Mouse (Mus musculus) embryonic stem cell, embryonic (primary cell): ENCODE measurements at regions not wholly inside any gene's neighbourhood (a gene's known extent, or its start where the extent isn't known, plus 50 kb on each side); places are given as distances from the start of the nearest gene placed in this dataset.

ENCODE experiments used
- CTCF ChIA-PET, 4 experiments: fragments of 300-600 bp in 2 of 4; fragments of 350-600 bp in 2 of 4; sonication (Branson Sonifier 250); formaldehyde crosslinking; loops; one replicate each; lab custom pipeline; 2022; ENCODE audit warnings: inconsistent platforms in 2 of 4; lab: Charles Lee
- POLR2A ChIA-PET, 4 experiments: fragments of 300-600 bp in 2 of 4; fragments of 350-600 bp in 2 of 4; sonication (Branson Sonifier 250); formaldehyde crosslinking; loops; one replicate each; lab custom pipeline; 2022; ENCODE audit warnings: antibody characterized with exemption in 4 of 4, inconsistent platforms in 1 of 4; lab: Charles Lee

DNA sequence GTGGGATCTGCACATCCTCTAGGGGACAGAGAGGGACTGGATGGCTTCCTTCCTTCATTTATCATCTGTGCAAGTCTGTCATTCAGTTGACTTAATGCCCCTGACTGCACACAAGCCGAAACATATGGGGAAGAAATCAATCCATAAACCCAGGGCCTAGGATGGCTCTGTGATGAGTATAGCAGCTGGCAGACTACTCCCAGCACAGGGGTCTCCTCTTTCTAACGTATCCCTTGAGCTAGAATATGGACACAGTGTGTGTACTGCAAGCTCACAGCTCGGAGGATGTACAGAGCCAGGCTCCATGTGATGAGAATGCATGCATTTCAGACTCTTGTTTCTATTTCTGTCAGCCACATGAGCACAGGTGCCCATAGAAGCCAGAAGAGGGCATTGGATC, 180.3 kb downstream of the Parn start:
- POLR2A ChIA-PET: interaction anchor here in 1 of 4 experiments (0.6 kb wide), 1 partner anchor 834 kb away, joined by 3 read pairs; no protein-coding TSS in a partner anchor
- CTCF ChIA-PET: no interaction called here

DNA sequence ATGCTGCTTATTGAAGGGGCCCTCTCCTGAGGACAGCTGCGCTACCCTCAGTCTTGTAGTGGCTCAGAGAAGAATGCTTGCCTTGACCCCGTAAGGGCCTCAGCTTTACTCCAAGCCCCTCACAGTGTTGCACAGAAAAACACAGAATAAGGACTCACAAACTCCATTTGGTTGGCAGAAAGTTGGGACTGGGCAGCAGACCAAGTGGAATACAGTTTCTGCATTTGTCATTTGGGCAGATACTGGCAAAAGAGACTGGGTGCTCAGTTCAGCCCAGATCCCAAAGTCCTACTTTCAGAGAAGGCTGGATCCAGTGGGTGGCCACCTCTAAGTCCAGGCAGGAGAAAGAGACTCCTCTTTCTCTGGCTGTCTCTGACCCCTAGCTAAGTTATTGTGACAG, 181.4 kb downstream of the Parn start:
- POLR2A ChIA-PET: no interaction called here
- CTCF ChIA-PET: no interaction called here

- CTCF ChIA-PET: interaction anchor here in 1 of 4 experiments (1.1 kb wide), 1 partner anchor 160 kb away, joined by 3 read pairs; no protein-coding TSS in a partner anchor
- POLR2A ChIA-PET: interaction anchor here in 1 of 4 experiments (1.3 kb wide), 1 partner anchor 9 kb away, joined by 3 read pairs; no protein-coding TSS in a partner anchor
Measured at GRCm38 (mm10) chr16:13480221-13480620, 187.7 kb downstream of the Parn start.

DNA sequence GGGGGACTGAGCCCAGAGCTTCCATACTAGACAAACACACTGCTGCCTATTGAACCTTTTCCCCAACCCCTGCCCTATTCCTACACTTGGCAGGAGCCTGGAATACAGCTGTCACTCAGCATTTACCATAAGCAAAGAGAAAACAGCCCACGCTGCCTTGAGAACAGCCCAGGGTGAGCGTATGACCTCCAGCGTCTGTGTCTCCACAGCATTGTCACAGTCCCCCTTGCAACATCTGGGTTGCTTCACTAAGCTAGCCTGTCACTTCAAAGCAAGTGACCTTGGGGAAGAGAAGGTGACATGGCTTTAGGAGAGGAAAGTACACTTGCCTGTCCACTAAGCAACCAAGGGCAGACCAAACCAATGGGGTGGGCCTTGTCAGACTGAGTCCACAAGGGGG, 191.3 kb downstream of the Parn start:
- CTCF ChIA-PET: no interaction called here
- POLR2A ChIA-PET: interaction anchor here in 1 of 4 experiments (0.8 to 0.9 kb wide), 2 partner anchors 9 to 12 kb away, joined by 3 read pairs; no protein-coding TSS in a partner anchor

GRCm38 (mm10) chr16:13474956-13475355, 193.0 kb downstream of the Parn start:
- POLR2A ChIA-PET: interaction anchor here in 2 of 4 experiments (0.5 to 1.2 kb wide), 2 partner anchors 27 to 356 kb away, joined by 5 to 6 read pairs; no protein-coding TSS in a partner anchor
- CTCF ChIA-PET: no interaction called here

DNA sequence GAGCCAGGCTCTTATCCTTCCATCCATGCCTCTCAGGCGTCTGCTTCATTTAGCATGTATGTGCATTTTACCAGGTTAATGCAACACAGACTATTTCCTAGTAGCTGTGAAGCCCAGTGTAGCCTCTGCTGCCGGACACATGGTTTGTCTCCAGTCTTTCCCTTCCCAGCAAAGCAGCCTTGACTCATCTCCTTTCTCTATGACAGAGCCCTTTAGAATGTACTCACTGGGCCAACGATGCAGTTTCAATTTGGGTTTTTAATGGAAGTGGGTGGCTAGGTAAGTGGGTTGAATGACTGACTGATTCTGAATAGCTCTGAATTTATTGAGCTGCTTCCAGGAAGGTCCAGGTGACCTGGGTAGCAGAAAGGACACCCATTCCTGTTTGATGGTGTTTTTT, 193.7 kb downstream of the Parn start:
- CTCF ChIA-PET: interaction anchor here in 1 of 4 experiments (0.6 kb wide), 1 partner anchor 342 kb away, joined by 4 read pairs; no protein-coding TSS in a partner anchor
- POLR2A ChIA-PET: interaction anchor here in 2 of 4 experiments (0.5 to 1.2 kb wide), 2 partner anchors 26 to 355 kb away, joined by 5 to 6 read pairs; no protein-coding TSS in a partner anchor

DNA sequence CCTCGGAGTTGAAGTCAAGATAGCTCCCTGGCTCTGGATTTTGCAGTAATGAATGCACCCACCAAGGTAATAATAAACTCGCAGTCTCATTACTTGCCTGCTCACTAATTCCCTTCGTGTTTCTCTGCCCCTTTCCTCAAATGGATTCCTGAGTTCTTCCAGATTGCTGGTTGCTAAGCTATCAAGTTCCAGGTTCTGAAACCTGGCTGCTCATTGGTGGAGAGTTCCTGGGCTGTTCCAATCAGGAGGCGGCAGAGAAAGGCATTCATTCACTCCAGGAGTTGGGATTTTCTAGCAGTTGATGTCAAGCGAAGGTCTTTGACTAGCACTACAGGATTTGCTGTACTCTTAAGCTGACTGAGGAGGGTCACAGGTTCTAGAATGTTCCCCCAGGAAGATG, 200.8 kb downstream of the Parn start:
- ChIA-PET CTCF (interaction anchor here in 1 of 4 experiments (0.6 kb wide), 1 partner anchor 27 kb away, joined by 3 read pairs; no protein-coding TSS in a partner anchor), POLR2A (interaction anchor here in 2 of 4 experiments (0.9 to 1.3 kb wide), 4 partner anchors 10 to 148 kb away, joined by 3 to 4 read pairs (median 3); no protein-coding TSS in a partner anchor)
